Mouse (Mus musculus): ENCODE data around the gene Tmc8. TPM values are rescaled to one million over a fixed set of nuclear protein-coding genes. Genes with fewer than 3 reads are reported as not detected.

Tmc8 gene
- polyA plus RNA-seq, 1 experiment from 2014 or later = 0.86 TPM

DNA sequence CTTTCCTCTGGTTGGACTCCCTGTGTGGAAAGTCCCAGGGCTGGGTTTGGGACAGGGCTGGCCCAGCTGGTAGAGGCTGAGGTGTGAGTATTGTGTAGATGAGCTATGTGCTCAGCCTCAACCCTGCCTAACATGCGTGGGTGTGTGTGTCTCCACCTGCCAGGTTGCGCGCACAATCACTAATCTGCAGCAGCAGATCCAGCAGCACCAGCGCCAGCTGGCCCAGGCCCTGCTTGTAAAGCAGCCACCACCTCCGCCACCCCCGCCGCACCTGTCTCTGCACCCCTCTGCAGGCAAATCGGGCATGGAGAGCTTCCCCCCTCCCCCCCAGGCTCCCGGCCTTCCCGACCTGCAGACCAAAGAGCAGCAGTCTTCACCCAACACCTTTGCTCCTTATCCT, 32.5 kb upstream of the Tmc8 start:
- Histone ChIP-seq H3K36me3 (ENCODE audit: control insufficient read depth, insufficient read depth, low read length) (peaks cover 15% of the 10 kb centered on the region), H3K4me1 (replicated peaks; ENCODE audit: control insufficient read depth, insufficient read depth, low read length) (no peaks in the 10 kb centered on the region), H3K4me2 (replicated peaks; ENCODE audit: low read depth, low read length) (no peak overlapping the region), H3K27ac (ENCODE audit: low read depth, low read length) (no peak overlapping the region), H3K4me3 (ENCODE audit: low read depth, low read length) (no peak overlapping the region), H3K27me3 (ENCODE audit: control insufficient read depth, insufficient read depth, low read length) (no peaks in the 10 kb centered on the region), H3K9ac (ENCODE audit: low read depth, low read length) (no peak overlapping the region), H3K9me3 (ENCODE audit: control insufficient read depth, low read length) (no peaks in the 10 kb centered on the region)
- DNase-seq (ENCODE audit: low spot score) (no peak), ATAC-seq (ENCODE audit: low FRiP score) (no peak)
- WGBS = 92% methylated on average over 10 of the region's 10 CpGs

- ATAC-seq (ENCODE audit: low FRiP score) = no peak
- H3K27me3 ChIP-seq (ENCODE audit: control insufficient read depth, insufficient read depth, low read length) = no peaks in the 10 kb centered on the region
- H3K4me1 ChIP-seq (replicated peaks; ENCODE audit: control insufficient read depth, insufficient read depth, low read length) = no peaks in the 10 kb centered on the region
- H3K9me3 ChIP-seq (ENCODE audit: control insufficient read depth, low read length) = no peaks in the 10 kb centered on the region
- H3K4me2 ChIP-seq (replicated peaks; ENCODE audit: low read depth, low read length) = no peak overlapping the region
- WGBS = 87% methylated on average over 6 of the region's 6 CpGs
- H3K9ac ChIP-seq (ENCODE audit: low read depth, low read length) = no peak overlapping the region
- peaks cover 30% of the 10 kb centered on the region for H3K36me3 ChIP-seq (ENCODE audit: control insufficient read depth, insufficient read depth, low read length)
- H3K4me3 ChIP-seq (ENCODE audit: low read depth, low read length) = no peak overlapping the region
- no peak for DNase-seq (ENCODE audit: low spot score)
- no peak overlapping the region for H3K27ac ChIP-seq (ENCODE audit: low read depth, low read length)
Measured at GRCm38 (mm10) chr11:117751544-117751943, 30.3 kb upstream of the Tmc8 start.

- Histone ChIP-seq H3K4me3 (ENCODE audit: low read depth, low read length) (no peak overlapping the region), H3K36me3 (ENCODE audit: control insufficient read depth, insufficient read depth, low read length) (peaks cover 38% of the 10 kb centered on the region), H3K27me3 (ENCODE audit: control insufficient read depth, insufficient read depth, low read length) (no peaks in the 10 kb centered on the region), H3K9me3 (ENCODE audit: control insufficient read depth, low read length) (no peaks in the 10 kb centered on the region), H3K9ac (ENCODE audit: low read depth, low read length) (no peak overlapping the region), H3K4me1 (replicated peaks; ENCODE audit: control insufficient read depth, insufficient read depth, low read length) (no peaks in the 10 kb centered on the region), H3K4me2 (replicated peaks; ENCODE audit: low read depth, low read length) (no peak overlapping the region), H3K27ac (ENCODE audit: low read depth, low read length) (no peak overlapping the region)
- DNase-seq (ENCODE audit: low spot score) = no peak
- WGBS = 95% methylated on average over 7 of the region's 7 CpGs
- ATAC-seq (ENCODE audit: low FRiP score) = no peak
Measured at GRCm38 (mm10) chr11:117755891-117756290, 26.0 kb upstream of the Tmc8 start.

DNA sequence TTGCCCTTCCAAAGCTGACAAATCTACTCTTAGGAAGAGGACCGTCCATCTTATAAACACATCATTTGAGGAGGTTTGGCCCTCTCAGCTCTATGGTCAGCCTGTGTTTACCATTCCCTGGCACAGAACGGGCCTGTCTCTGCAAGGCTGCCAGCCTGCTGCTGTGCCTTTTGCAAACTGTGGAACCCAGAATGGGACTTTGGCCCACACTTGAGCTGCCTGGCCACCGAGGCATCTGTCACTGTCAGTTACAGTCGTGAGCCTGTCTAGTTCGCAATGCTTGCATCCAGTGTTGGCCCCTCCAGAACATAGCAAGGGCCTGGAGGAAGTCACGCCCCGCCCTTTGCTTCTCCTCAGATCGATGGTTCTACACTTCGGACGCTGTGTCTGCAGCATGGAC, 22.6 kb upstream of the Tmc8 start:
- ATAC-seq (ENCODE audit: low FRiP score) (no peak), DNase-seq (ENCODE audit: low spot score) (no peak)
- Histone ChIP-seq H3K4me1 (replicated peaks; ENCODE audit: control insufficient read depth, insufficient read depth, low read length) (no peaks in the 10 kb centered on the region), H3K27ac (ENCODE audit: low read depth, low read length) (no peak overlapping the region), H3K9ac (ENCODE audit: low read depth, low read length) (no peak overlapping the region), H3K36me3 (ENCODE audit: control insufficient read depth, insufficient read depth, low read length) (peaks cover 32% of the 10 kb centered on the region), H3K4me2 (replicated peaks; ENCODE audit: low read depth, low read length) (no peak overlapping the region), H3K27me3 (ENCODE audit: control insufficient read depth, insufficient read depth, low read length) (no peaks in the 10 kb centered on the region), H3K4me3 (ENCODE audit: low read depth, low read length) (no peak overlapping the region), H3K9me3 (ENCODE audit: control insufficient read depth, low read length) (no peaks in the 10 kb centered on the region)
- WGBS = 95% methylated on average over 10 of the region's 10 CpGs

- Histone ChIP-seq H3K4me3 (ENCODE audit: low read depth, low read length) (no peak overlapping the region), H3K27me3 (ENCODE audit: control insufficient read depth, insufficient read depth, low read length) (no peaks in the 10 kb centered on the region), H3K4me2 (replicated peaks; ENCODE audit: low read depth, low read length) (no peak overlapping the region), H3K27ac (ENCODE audit: low read depth, low read length) (no peak overlapping the region), H3K9me3 (ENCODE audit: control insufficient read depth, low read length) (no peaks in the 10 kb centered on the region), H3K36me3 (ENCODE audit: control insufficient read depth, insufficient read depth, low read length) (peaks cover 26% of the 10 kb centered on the region), H3K9ac (ENCODE audit: low read depth, low read length) (no peak overlapping the region), H3K4me1 (replicated peaks; ENCODE audit: control insufficient read depth, insufficient read depth, low read length) (no peaks in the 10 kb centered on the region)
- ATAC-seq (ENCODE audit: low FRiP score) (no peak), DNase-seq (ENCODE audit: low spot score) (no peak)
- WGBS = 94% methylated on average over 26 of the region's 26 CpGs
Measured at GRCm38 (mm10) chr11:117760374-117761119, 21.3 kb upstream of the Tmc8 start.

DNA sequence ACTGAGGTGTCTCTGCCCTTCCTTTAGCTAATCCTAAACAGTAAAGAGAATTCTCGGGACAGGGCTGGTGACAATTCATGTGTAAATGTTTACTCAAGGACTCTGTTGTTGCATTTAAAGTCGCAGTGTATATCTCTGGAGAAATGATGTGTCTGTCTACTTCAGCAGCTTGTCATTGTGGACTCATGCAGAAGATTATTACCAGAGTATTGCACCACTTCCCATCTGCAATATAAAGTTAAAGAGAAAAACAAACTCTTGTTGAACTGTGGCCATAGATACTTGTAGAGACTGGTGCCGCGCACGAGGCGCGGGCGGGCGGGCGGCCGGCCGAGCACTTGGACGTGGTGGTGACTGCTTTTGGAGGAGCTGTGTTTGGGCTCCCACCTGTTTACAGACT, 20.1 kb upstream of the Tmc8 start:
- DNase-seq (ENCODE audit: low spot score) (no peak), ATAC-seq (ENCODE audit: low FRiP score) (no peak)
- Histone ChIP-seq H3K36me3 (ENCODE audit: control insufficient read depth, insufficient read depth, low read length) (peaks cover 19% of the 10 kb centered on the region), H3K9me3 (ENCODE audit: control insufficient read depth, low read length) (no peaks in the 10 kb centered on the region), H3K9ac (ENCODE audit: low read depth, low read length) (no peak overlapping the region), H3K4me2 (replicated peaks; ENCODE audit: low read depth, low read length) (no peak overlapping the region), H3K27me3 (ENCODE audit: control insufficient read depth, insufficient read depth, low read length) (no peaks in the 10 kb centered on the region), H3K4me1 (replicated peaks; ENCODE audit: control insufficient read depth, insufficient read depth, low read length) (no peaks in the 10 kb centered on the region), H3K27ac (ENCODE audit: low read depth, low read length) (no peak overlapping the region), H3K4me3 (ENCODE audit: low read depth, low read length) (no peak overlapping the region)
- WGBS = 93% methylated on average over 13 of the region's 13 CpGs

GRCm38 (mm10) chr11:117762246-117762645, 19.6 kb upstream of the Tmc8 start:
- WGBS = 90% methylated on average over 12 of the region's 12 CpGs
- Histone ChIP-seq H3K4me2 (replicated peaks; ENCODE audit: low read depth, low read length) (no peak overlapping the region), H3K9me3 (ENCODE audit: control insufficient read depth, low read length) (no peaks in the 10 kb centered on the region), H3K36me3 (ENCODE audit: control insufficient read depth, insufficient read depth, low read length) (peaks cover 16% of the 10 kb centered on the region), H3K4me3 (ENCODE audit: low read depth, low read length) (no peak overlapping the region), H3K9ac (ENCODE audit: low read depth, low read length) (no peak overlapping the region), H3K27ac (ENCODE audit: low read depth, low read length) (no peak overlapping the region), H3K27me3 (ENCODE audit: control insufficient read depth, insufficient read depth, low read length) (no peaks in the 10 kb centered on the region), H3K4me1 (replicated peaks; ENCODE audit: control insufficient read depth, insufficient read depth, low read length) (no peaks in the 10 kb centered on the region)
- no peak for DNase-seq (ENCODE audit: low spot score)
- ATAC-seq (ENCODE audit: low FRiP score) = no peak

GRCm38 (mm10) chr11:117764319-117764718, 17.6 kb upstream of the Tmc8 start:
- no peak for DNase-seq (ENCODE audit: low spot score)
- WGBS = 93% methylated on average over 9 of the region's 9 CpGs
- Histone ChIP-seq H3K9me3 (ENCODE audit: control insufficient read depth, low read length) (no peaks in the 10 kb centered on the region), H3K27ac (ENCODE audit: low read depth, low read length) (no peak overlapping the region), H3K4me3 (ENCODE audit: low read depth, low read length) (no peak overlapping the region), H3K4me2 (replicated peaks; ENCODE audit: low read depth, low read length) (no peak overlapping the region), H3K4me1 (replicated peaks; ENCODE audit: control insufficient read depth, insufficient read depth, low read length) (no peaks in the 10 kb centered on the region), H3K27me3 (ENCODE audit: control insufficient read depth, insufficient read depth, low read length) (no peaks in the 10 kb centered on the region), H3K36me3 (ENCODE audit: control insufficient read depth, insufficient read depth, low read length) (peaks cover 9% of the 10 kb centered on the region), H3K9ac (ENCODE audit: low read depth, low read length) (no peak overlapping the region)
- ATAC-seq (ENCODE audit: low FRiP score) = no peak

DNA sequence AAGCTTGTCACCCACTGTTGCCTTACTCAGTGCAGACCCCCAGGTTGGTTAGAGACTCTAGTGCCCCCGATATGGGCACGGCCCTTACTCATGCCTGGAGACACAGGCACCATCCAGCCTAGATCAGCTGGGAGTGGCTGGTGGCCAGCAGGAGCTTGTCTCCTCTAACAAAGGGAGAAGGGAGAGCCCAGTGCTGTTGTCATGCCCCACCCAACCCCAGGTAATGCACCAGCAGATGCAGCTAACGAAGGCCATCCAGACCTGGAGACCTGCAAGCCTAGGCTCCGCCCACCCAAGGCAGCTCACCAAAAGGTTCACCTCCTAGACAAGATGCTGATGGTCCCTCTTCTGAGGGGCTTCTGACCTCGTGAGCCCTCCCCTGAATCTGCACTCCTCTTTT, 16.5 kb upstream of the Tmc8 start:
- no peak for ATAC-seq (ENCODE audit: low FRiP score)
- Histone ChIP-seq H3K4me3 (ENCODE audit: low read depth, low read length) (no peak overlapping the region), H3K4me1 (replicated peaks; ENCODE audit: control insufficient read depth, insufficient read depth, low read length) (no peaks in the 10 kb centered on the region), H3K4me2 (replicated peaks; ENCODE audit: low read depth, low read length) (no peak overlapping the region), H3K36me3 (ENCODE audit: control insufficient read depth, insufficient read depth, low read length) (peaks cover 7% of the 10 kb centered on the region; the same call in 1 of the 2 replicates), H3K27me3 (ENCODE audit: control insufficient read depth, insufficient read depth, low read length) (no peaks in the 10 kb centered on the region), H3K27ac (ENCODE audit: low read depth, low read length) (no peak overlapping the region), H3K9ac (ENCODE audit: low read depth, low read length) (no peak overlapping the region), H3K9me3 (ENCODE audit: control insufficient read depth, low read length) (no peaks in the 10 kb centered on the region)
- no peak for DNase-seq (ENCODE audit: low spot score)
- WGBS = 88% methylated on average over 5 of the region's 5 CpGs
